Mouse (Mus musculus) testis, adult 2 months (tissue): ENCODE results near the gene Vipr2.

Source experiments
- CTCF ChIP-seq: fragments of 200-500 bp; IDR thresholded peaks from 2 replicates; pipeline ENCODE4 v1.5.1; 2012; ENCODE audit warnings: low read depth, mild to moderate bottlenecking, inconsistent platforms, low read length, moderate library complexity; ENCODE audit not compliant: control insufficient read depth, insufficient read depth, insufficient replicate concordance
- POLR2A ChIP-seq: fragments of 200-500 bp; IDR thresholded peaks from 2 replicates; pipeline ENCODE4 v1.6.1; 2012; ENCODE audit warnings: low read depth, mild to moderate bottlenecking, inconsistent platforms, low read length, moderate library complexity; ENCODE audit not compliant: control insufficient read depth

- TF ChIP-seq CTCF (no peak), POLR2A (no peak)
Observed at GRCm38 (mm10) chr12:116109451-116110353, 32.2 kb downstream of the Vipr2 start.
